Mouse (Mus musculus): ENCODE data around the gene Timp2.
"Not testable (repeated sequence)": the region's sequence is repeated elsewhere in the genome, so short reads cannot be mapped to it uniquely, and the experiment has no call there.

Gene Timp2

DNA sequence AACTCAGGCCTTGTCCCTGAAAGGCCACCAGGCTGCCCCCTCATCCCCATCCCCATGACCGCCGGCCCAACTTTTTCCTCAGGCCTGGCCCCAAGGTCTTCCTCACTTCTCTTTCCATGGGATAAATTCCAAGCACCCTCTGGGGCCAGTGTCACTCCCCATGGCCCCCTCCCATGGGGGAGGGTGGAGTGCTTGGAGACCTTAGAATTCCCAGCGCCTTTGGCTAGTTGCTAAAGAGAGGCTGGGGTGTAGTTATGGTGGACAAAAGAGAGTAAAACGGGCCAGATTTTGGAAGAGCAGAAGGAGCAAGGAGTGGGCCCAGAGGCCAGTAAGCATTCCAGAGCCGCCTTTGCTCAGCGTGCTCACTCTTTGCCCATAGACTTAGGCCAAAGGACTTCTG lies at the start of gene Timp2:
Gene Timp2 (minus strand): TSS at position 101 of the 400 bp plus-strand sequence.
- no peak for DNase-seq

DNA sequence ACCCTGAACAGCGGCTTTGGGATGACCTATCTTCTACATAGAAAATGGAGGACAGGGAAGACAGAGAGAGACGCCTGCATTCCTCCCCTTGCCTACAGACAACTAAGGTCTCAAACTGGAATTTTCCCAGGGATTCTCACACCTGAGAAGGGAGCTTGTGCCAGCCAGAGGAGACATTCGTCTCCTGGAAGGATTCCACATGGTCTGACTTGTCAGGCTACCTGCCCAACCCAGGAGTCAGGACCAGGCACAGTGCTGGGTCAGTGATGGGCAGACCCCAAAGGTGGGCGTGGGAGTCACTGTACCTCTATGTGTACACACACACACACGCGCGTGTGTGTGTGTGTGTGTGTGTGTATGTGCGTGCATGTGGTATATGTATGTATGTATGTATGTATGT lies 49.8 kb upstream of the Timp2 start:
- DNase-seq, result no peak

DNA sequence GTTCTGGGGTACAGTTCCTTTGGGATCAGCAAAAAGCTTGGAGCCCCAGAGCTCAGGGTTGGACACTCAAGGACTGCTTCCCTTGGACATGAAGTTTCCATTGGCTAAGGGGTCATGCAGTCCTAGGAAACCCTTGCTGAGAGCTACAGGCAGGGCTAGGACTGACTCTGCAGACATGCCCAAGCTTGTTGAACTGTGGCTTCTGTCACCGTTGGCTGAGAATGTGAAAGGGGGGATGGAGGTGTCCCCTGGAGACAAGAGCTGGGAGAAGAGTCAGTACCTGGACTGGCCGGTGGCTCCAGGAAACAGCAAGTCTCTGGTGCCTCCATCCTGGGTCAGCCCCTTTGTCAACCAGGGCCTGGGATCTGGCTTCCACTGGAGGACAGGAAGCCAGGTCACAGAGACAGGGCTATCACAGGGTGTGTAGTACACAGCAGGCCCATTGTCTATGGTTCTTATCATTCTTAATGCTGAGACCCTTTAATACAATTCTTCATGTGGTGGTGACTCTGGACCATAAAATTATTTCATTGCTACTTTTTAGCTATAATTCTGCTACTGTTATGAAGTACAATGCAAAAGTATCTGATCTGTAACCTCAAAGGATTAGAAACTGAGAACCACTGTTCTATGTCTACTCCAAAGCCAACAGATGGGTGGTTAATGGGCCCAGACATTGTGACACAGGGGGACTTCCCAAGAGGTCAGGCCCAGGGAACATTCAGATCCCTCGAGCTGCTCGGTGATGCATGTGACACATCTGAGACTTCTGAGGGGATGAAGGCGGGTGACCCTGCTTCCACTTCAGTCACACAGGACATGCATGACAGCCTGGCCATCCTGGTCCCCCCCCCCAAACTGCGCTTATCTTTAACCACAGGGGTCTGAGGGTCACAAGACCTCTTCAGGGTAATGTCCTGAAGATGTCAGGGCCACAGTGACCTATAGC lies 48.7 kb upstream of the Timp2 start:
- DNase-seq, result peak; percentile 20

DNA sequence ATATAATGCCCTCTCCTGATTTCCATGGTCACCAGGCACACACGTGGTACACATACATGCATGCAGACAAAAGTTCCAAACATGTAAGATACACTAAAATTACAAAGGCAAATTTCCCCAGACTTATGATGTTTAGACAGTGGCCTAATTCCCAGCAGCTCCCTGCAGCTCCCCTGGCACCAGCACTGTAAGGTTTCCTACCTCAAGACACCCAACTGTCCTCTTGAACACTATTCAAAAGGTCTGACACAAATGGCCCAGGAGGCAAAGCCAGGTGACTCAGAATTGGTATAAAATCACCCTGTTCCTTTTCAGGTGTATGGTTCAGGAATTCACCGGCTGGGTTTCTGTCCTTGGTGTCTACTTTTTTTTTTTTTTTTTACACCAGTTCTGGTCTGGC lies 47.6 kb upstream of the Timp2 start:
- peak; percentile 21 for DNase-seq

DNA sequence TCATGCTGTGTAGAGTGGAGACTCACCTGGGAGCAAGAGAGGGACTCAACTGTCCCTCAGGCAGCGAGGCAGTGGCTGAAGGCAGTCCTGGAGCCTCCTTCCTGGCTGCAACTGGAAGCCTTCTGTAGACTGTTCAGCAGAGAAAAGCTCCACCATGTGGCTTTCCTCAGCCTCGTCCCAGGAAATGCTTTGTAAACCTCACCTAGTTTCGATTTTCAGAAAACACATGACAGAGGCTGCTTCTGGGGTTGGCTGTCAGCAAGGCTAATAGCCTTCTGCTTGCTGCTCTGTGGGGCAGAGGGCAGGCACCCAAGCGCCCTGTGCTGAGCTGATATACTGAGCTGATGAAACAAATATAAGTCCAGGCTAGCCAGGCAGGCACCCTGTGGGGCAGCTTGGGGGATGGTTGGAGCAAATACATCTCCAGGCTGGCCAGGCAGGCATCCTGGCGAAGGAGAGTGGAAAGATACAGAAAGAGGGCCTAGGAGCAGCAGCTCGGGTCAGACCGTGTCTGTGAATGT lies 46.3 kb upstream of the Timp2 start, which contains the start of gene Lgals3bp:
Gene Lgals3bp (minus strand): TSS at position 333 of the 521 bp plus-strand sequence.
- peak; percentile 64 for DNase-seq

DNA sequence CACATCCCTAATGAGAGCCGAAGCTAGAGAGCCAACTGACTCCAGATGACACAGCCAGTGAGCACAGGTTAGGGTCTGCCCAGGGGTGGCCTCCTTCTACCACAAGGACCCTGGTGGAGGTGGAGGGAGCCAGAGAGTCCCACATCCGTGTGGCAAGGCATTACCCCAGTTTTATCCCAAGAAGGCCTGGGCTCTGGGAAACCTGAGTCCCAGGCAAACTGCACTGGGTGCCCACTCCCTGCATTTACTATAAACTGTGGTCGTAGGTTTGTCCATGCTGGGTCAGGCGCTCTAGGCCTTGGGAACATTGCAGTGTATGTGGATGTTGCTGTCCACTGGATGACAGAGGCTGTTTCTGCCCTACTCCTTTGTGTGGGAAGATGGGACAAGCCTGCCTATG lies 45.7 kb upstream of the Timp2 start:
- DNase-seq, result peak; percentile 25

DNA sequence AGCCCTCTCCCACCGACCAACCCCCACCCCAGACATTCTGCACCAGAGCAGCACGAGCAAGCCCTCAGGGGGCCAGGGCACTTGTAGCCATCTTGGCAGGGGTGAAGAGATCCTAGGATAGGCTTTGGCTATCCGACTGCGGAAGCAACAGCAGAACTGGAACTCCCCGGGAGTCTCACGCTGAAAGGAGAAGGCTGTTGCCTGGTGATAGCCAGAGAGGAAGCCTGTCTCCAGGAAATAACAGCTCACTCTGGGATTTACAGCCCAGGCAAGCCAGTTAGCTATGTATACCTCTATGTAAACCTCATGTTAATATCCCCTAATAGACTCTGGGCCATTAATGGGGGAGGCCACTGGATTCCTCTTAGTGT lies 45.0 kb upstream of the Timp2 start:
- DNase-seq, result peak; percentile 11

DNA sequence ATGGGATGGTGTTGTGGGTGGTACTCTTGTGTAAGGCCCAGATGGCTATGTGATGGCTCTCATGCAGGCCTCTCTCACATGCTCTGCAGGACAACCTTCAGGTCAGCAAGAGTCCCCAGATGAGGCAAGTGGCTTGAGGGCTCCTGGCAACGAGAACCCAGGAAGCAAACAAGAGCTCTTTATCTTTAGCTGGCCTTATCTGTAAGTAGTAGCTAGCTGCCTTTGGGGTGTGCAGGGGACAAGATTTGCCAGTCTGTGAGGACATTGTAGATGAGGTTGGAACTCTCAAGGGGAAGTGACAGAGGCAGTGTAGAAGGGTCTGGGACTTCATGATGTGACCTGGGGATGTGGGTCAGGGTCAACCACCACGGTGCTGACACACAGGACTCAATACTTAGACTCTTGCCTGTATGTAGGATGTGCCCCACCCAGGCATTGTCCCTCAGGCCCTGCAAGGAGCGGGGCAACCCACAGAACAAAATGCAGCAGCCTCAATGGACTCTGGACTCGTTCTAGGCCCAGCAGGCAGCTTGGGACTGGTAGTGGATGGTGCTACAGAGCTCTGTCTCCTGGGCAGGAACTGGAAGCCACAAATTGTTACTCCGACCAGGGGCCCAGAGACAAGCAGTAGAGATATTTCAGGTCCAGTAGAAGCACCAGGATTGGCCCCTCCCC lies 44.5 kb upstream of the Timp2 start:
- no peak for DNase-seq

DNA sequence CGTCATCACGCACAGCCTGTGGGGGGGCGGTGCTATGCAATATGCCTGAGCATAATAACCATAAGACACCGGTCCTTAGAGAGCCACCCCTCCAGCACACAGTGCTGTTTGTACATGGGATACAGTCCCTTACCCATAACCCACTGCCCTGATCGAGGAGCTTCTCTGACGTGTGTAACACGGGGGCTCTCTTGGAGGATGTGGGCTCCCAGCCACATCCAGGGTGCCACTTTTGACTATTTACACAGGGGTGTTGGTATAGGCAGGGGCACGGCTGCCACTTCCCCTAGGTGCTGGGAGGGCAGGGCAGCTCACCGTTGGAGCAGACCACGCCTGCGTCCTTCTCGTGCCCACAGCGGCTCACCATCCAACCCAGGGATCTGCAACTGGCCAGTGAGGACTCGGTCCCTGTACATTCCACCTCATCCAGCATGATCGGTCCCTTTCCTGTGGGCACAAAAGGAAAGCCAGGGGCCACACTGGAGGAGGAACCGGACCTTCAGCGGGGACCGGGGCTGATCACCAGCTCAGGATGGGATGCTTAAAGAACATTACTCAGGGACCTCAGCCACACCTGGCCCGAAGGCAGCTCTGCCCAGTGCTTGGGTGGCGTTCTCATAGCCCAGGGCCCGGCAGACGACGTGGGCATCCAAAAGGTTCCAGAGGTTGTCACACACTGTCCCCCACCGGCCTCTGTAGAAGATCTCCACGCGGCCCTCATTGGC lies 42.4 kb upstream of the Timp2 start:
- DNase-seq, result no peak

DNA sequence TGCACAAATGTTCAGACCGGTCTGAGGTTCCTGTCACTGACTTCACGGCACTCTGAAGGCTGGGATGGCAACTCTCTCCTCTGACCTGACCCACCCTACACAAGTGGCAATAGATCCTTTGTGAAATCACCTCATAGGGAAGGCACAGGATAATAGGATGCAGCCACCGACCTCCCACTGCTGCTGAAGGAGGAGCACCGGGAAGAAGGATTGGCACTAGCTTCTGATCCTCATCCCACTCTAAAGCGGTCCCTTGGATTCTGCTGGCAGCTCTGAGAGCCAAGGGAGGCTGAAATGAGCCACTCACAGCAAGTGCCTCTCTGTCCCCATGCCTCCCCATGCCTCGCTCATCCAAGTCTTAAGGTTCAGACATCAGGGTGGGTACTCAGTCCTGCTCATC lies 39.0 kb upstream of the Timp2 start:
- no peak for DNase-seq

DNA sequence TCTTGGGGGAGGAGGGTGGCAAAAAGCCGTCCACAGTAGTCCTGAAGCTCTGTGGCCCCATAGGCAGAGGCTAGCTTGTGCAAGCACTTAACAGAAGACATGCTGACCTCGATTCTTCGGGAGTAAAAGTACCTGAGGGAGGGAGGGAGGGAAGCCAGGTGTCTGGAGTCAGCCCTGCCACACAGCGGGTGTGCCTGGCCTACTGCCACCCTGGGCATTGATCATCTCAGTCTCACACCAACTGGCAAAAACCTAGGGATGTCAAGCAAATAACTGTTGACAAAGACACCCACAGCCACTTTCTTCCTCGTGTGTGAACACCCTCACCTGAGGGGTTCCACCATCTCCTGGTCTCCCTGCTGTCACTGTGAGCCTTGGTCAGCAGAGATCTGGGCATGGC lies 38.5 kb upstream of the Timp2 start:
- DNase-seq, result no peak

DNA sequence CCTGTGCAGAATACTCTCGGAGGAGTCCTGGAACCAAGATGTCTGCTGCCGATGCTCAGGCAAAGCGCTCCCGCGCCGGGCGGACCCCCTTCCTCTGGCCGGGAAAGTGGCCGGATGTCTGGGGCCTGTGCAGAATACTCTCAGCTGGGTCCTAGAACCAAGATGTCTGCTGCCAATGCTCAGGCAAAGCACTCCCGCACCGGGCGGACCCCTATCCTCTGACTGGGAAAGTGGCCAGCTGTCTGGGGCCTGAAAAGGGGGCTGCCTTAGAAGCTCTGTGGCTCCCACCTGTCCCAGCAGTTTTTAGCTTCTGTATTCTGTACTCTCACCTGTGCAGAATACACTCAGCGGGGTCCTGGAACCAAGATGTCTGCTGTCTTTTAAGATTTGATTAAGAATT lies 32.3 kb upstream of the Timp2 start:
- not testable (repeated sequence) for DNase-seq

DNA sequence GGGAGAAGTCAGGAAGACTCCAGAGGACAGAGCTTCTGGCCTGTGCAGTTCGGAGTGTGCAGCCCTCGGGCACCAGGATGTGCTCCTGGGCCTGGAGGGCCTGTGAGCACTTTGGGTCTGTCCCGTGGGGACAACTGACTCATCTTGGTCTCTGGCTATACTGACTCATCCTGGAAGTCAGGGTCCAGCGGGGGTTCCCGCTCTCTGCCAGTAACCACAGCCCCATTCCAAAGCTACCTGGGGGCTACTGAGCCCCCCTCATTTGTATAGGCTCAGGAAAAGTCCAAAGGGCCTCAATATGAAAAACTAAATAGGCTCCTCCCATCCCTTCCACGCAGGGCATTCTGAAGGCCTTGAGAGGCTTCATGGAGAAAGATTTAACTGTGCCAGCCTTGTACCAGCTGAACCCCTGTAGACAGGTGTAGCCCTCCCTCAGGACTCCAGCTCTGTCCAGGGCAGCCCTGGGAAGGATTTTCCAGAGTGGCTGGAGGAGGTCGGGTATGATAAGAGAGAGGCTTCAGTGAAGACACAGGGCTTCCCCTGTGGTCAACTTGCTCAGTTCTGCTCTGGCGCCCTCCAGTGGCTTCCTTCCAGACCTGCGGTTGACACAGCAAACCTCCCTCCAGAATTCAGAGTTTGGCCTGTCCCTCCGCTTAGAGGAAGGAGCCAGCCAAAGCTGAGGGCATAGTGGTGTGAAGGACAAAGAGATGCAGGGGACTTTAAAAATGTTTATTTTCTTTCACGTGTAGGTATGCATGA lies 23.9 kb upstream of the Timp2 start:
- peak; percentile 84 for DNase-seq

DNA sequence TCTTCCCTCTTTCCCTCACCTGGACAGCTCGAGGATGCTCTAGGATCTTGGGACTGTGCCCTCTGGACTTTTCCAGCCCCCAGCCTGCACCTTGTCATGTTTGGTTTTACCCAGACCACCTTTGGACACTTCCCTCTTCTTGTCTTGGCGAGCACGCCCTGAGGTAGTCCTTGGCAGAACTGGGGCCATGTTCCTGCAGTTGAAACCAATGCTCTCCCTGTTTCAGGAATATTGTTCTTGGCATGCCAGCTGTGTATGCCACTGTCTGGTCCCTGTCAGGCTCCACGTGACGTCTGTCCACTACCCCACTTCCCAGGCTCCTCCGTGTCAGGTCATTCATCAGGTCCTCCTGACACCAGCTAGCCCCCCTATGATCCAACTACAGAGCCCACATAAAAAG lies 23.1 kb upstream of the Timp2 start:
- no peak for DNase-seq

DNA sequence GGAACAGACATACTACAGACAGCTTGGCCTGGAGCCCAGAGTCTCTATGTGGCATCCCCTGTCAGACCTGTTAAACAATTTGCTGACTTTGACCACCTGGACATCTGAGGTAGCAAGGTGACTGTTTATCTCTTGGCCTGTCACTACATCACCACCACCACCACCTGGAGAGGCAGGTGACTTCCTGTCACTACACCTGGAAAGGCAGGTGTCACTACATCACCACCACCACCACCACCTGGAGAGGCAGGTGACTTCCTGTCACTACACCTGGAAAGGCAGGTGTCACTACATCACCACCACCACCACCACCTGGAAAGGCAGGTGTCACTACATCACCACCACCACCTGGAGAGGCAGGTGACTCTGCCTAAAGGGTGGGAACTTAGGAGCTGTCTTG lies 20.8 kb upstream of the Timp2 start:
- DNase-seq, result not testable (repeated sequence)

DNA sequence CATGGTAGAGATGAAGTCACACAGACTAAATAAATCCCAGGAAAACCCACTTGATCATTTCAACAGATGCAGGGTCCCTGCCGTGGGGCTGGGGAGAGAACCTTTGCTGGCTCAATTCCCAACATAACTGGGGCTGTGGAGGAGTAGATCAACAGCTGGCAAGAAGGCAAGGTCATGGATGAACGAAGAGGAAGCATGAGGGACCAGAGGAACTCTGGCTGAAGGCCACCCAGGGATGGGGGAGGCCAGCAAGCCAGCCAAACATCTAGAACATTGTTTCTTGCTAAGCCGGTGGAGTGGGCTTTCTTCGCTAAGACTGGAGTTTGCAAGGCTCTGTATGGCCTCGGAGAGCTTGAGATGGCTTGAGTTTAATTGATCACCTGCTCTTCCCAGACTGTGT lies 20.3 kb upstream of the Timp2 start:
- no peak for DNase-seq

DNA sequence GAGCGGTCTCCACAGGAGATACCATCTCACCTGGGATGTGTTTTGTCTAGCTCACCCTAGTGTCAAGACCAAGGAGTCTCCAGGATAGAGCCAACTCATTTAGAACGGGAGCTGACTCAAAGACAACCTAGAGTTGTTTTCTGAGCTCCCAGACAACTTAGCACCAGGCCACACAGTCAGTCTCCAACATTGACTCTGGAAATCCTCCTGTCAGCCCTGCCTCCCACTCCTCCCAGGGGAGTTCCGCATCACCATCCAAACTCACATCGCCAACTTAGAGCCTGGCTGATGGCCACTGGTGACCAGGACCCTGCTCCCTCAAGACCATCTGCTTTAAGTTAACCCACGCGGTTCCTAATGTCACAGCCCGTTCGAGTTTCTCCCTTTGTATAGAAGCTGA lies 19.9 kb upstream of the Timp2 start:
- DNase-seq, result no peak

DNA sequence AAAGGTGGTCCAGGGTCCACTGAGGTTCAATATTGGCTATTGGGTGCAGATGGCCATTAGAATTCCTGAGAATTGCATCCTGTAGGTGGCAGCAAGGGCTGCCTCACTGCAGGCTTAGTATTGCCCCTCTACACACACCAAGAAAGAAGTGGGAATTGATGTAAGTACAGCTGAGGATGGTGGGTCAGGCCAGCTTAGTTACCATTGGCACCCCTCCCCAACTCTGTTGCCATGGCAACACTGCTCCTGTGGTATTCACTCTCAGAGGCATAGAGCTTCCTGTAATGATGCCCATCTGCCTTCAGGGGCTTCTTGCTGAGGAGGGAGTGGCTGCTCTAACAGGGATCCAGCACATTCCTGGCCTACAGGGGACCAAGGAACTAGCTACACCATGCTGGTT lies 19.5 kb upstream of the Timp2 start:
- no peak for DNase-seq

DNA sequence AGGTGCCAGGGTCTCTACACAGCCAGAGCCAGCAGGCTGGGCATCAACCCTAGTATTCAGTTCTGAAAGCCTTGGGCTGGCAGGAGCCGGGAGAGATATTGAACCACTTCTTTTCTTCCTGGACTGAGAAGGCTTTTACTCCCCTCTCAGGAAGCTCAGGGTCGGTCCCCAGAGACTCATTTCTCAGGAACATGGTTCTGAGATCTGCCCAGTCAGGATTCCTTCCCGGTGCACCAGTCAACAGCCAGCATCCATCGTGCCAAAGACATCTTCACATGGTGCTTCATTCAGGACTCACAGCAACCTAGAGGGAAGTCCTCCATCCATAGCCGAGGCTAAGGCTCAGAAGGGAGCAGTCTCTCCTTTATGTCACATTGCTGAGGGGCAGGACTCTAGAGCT lies 19.0 kb upstream of the Timp2 start:
- no peak for DNase-seq

DNA sequence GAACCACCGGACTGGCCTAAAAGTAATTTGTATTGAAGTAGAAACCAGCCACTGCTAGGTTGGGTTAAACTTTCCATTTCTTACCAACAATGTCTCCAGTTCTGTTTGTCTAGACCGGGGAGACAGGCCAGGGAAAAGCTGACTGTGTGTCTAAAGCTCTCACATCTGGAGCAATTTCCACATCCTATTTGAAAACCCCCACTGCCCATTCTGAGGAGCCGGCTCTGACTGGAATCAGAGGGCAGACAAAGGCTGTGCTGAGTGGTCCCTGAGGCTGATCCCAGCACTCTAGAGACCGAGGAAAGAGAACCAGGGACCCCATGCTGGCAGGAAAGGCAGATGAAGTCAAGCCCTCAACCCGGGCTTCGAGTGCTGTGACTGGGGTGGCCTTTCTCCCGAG lies 17.1 kb upstream of the Timp2 start:
- no peak for DNase-seq

DNA sequence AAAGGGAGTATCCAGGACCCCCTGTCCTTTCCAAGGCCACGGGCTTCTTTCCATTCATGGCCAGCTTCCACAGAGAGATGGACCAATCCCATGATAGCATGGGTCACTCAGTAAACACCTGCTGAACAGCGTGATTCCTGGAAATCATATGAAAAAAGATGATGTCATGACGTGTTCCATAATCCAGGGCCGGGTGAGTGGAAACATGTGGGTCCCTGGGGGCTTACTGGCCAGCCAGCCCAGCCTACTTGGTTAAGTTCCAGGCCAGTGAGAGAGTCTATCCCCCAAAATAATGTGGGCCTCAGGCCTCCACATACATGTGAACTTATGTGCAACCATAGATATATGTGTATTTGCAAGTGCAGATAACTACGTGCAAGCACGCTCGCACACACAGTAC lies 16.3 kb upstream of the Timp2 start:
- no peak for DNase-seq

DNA sequence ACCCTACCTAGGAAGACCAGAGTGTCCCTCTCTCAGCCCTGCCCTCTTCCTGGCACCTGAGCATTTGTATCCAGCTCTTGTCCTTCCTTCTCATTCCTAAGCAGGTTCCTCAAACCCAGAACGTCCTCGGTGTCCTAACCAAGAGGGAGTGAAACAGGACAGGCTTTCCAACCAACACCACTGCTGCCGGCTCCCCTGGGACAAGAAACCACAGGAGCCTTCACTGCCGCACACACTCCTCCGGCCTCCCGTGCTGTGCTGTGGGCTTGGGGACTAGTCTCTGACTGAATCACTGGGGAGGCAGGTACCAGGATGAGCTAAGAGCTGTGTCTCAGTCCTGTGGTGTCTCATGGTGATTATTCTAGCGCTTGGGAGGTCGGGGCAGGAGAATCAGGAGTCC lies 14.1 kb upstream of the Timp2 start:
- DNase-seq, result no peak

DNA sequence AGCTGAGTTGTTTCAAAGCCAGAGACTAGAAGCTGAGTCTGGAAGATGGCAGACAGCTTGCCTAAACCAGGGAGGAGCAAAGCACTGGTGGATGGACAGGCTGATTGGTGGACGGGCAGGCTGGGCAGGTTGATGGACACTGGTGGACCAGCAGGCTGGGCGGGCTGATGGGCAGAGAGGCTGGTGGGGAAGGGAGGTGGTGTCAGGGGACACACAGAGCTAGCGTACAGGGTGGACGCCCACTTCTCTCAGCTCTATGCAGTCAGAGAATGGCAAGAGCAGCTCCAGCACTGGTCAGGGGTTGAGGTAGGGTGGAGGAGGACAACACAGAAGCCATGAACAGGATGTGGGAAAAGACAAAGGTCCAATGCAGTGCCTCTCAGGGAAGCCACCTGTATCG lies 13.7 kb upstream of the Timp2 start:
- no peak for DNase-seq
